Mouse (Mus musculus) left cerebral cortex, postnatal 4 days (tissue): ENCODE results near the gene Rdh1. TPM values are rescaled to one million over a fixed set of nuclear protein-coding genes. Genes with fewer than 3 reads are reported as not detected.

Experiments
- total RNA-seq, 2 experiments: library from RNA; stranded (reverse); gene quantifications; 2 replicates each; pipeline ENCODE4 v1.2.3; 2021

The Rdh1 gene
- total RNA-seq, 2 experiments from 2014 or later: 0.22 TPM

Other genes with a start within 250 kb of the Rdh1 start
- 1 to 10 TPM; 4.9 to 7.5 TPM for gene Ndufa4l2, start 244.8 kb upstream of the Rdh1 start, total RNA-seq
- gene Shmt2, start 237.3 kb upstream of the Rdh1 start, total RNA-seq: 10 to 100 TPM; 39.7 to 39.9 TPM
- gene Nxph4, start 225.2 kb upstream of the Rdh1 start, total RNA-seq: 10 to 100 TPM; 12.9 to 14.4 TPM
- 100 to 1,000 TPM; 286 to 296 TPM for gene Lrp1, start 138.6 kb upstream of the Rdh1 start, total RNA-seq
- gene Stat6, start 116.7 kb upstream of the Rdh1 start, total RNA-seq: 1 to 10 TPM; 6.0 to 6.1 TPM
- 1 to 10 TPM; 4.8 to 5.6 TPM for gene Nemp1, start 92.8 kb upstream of the Rdh1 start, total RNA-seq
- 10 to 100 TPM; 21.5 to 21.9 TPM for gene Nab2, start 91.2 kb upstream of the Rdh1 start, total RNA-seq
- under 1 TPM; 0.46 to 0.82 TPM for gene Myo1a, start 54.6 kb upstream of the Rdh1 start, total RNA-seq
- 1 to 10 TPM; 2.8 to 4.3 TPM for gene Tac2, start 35.2 kb upstream of the Rdh1 start, total RNA-seq
- gene Zbtb39, start 20.2 kb upstream of the Rdh1 start, total RNA-seq: 10 to 100 TPM; 14.5 to 15.1 TPM
- 1 to 10 TPM; 1.1 to 1.4 TPM for gene Gpr182, start 8.0 kb upstream of the Rdh1 start, total RNA-seq
- gene Rdh16f1, start 66 bp downstream of the Rdh1 start, total RNA-seq: not detected
- gene Rdh9, start 16.7 kb downstream of the Rdh1 start, total RNA-seq: under 1 TPM; 0.60 to 0.72 TPM
- under 1 TPM in 1 of 2 experiments, not detected in 1; 0.12 TPM for gene Rdh16, start 41.4 kb downstream of the Rdh1 start, total RNA-seq
- gene Rdh19, start 90.2 kb downstream of the Rdh1 start, total RNA-seq: not detected
- gene Rdh16f2, start 106.8 kb downstream of the Rdh1 start, total RNA-seq: not detected
- gene Rdh7, start 129.1 kb downstream of the Rdh1 start, total RNA-seq: not detected
- gene Sdr9c7, start 138.8 kb downstream of the Rdh1 start, total RNA-seq: not detected
- gene Hsd17b6, start 247.9 kb downstream of the Rdh1 start, total RNA-seq: not detected